In genomic region chr1:64116746-64117455, GRCm38 (mm10) we compare ENCODE assay signal across 10 mouse cellular contexts. TPM values are rescaled to one million over a fixed set of nuclear protein-coding genes. Genes with fewer than 3 reads are reported as not detected.
DNase-seq lines count a peak whose midpoint lies in the region; ATAC-seq and TF ChIP-seq lines count a peak whose summit lies in the region.
"Had no signal": no experiment of that assay in that cellular context is flagged by ENCODE, and none has a peak within 500 bp of the region (broad histone marks: within the 10 kb centered on the region; RNA-seq: fewer than 3 reads in every experiment).

No protein-coding gene starts in this region.

- no peaks in the 10 kb centered on the region for H3K27me3 ChIP-seq in hindbrain, embryonic 11.5 days (ENCODE audit: control insufficient read depth, insufficient read depth, low read length)
- no peaks in the 10 kb centered on the region for H3K27me3 ChIP-seq in neural tube, embryonic 12.5 days (replicated peaks)

- H3K4me1 ChIP-seq in hindbrain, embryonic 11.5 days (replicated peaks; ENCODE audit: control insufficient read depth, insufficient read depth, low read length), result no peaks in the 10 kb centered on the region; the same call in 1 of the 2 replicates
- peaks cover 31% of the 10 kb centered on the region for H3K4me1 ChIP-seq in neural tube, embryonic 12.5 days

- H3K4me3 ChIP-seq in gastrocnemius, adult 2 months, result peak overlapping the region; percentile 99
- H3K4me3 ChIP-seq in hindbrain, embryonic 11.5 days (ENCODE audit: low read depth, low read length), result no peak overlapping the region
- no peak overlapping the region for H3K4me3 ChIP-seq in neural tube, embryonic 12.5 days
- H3K4me3 ChIP-seq: erythroblast, embryonic 14.5 days had no signal

- 77% methylated on average over 6 of the region's 6 CpGs for WGBS in hindbrain, embryonic 11.5 days
- WGBS in neural tube, embryonic 12.5 days, result 65% methylated on average over 6 of the region's 6 CpGs

- intact Hi-C loops in gastrocnemius, adult 2 months (cut with DNase I), result no loop called here
- intact Hi-C loops in left cerebral cortex, postnatal 4 days (cut with DNase I), result loop anchor here (5.0 kb wide), 3 partner anchors 165 to 450 kb away; no protein-coding TSS in a partner anchor

- no peak for DNase-seq in gastrocnemius, adult 2 months
- no peak for DNase-seq in gastrocnemius, postnatal 25 days
- peak; percentile 17 for DNase-seq in lung, postnatal 25 days (ENCODE audit: low spot score)
- DNase-seq in lung, adult 18-20 months, result no peak
- no peak for DNase-seq in hindbrain, embryonic 11.5 days (ENCODE audit: low spot score)
- DNase-seq in layer of hippocampus, adult 11-12 months (ENCODE audit: low spot score), result no peak
- DNase-seq in left cerebral cortex, postnatal 4 days, result no peak
- DNase-seq: thymus, postnatal 25 days had no signal

- H3K9me3 ChIP-seq in hindbrain, embryonic 11.5 days (ENCODE audit: control insufficient read depth, low read length), result no peaks in the 10 kb centered on the region
- H3K9me3 ChIP-seq in neural tube, embryonic 12.5 days, result no peaks in the 10 kb centered on the region

- TF ChIP-seq CTCF in gastrocnemius, adult 2 months (IDR thresholded peaks at IDR 0.05), result no peak

- H3K27ac ChIP-seq in gastrocnemius, adult 2 months, result peak overlapping the region; percentile 100
- H3K27ac ChIP-seq in hindbrain, embryonic 11.5 days (ENCODE audit: low read depth, low read length), result no peak overlapping the region
- H3K27ac ChIP-seq in neural tube, embryonic 12.5 days, result no peak overlapping the region

- peak overlapping the region; percentile 4; the same call in 1 of the 2 replicates for H3K4me2 ChIP-seq in hindbrain, embryonic 11.5 days (replicated peaks; ENCODE audit: low read depth, low read length)
- H3K4me2 ChIP-seq in neural tube, embryonic 12.5 days (replicated peaks), result peak overlapping the region; percentile 72

- H3K9ac ChIP-seq in hindbrain, embryonic 11.5 days (ENCODE audit: low read depth, low read length), result no peak overlapping the region
- peak overlapping the region; percentile 36; the same call in 1 of the 2 replicates for H3K9ac ChIP-seq in neural tube, embryonic 12.5 days

- H3K36me3 ChIP-seq in hindbrain, embryonic 11.5 days (ENCODE audit: control insufficient read depth, insufficient read depth, low read length), result no peaks in the 10 kb centered on the region
- H3K36me3 ChIP-seq in neural tube, embryonic 12.5 days, result no peaks in the 10 kb centered on the region

- ATAC-seq in hindbrain, embryonic 11.5 days (ENCODE audit: low FRiP score), result no peak
- ATAC-seq in neural tube, embryonic 12.5 days (ENCODE audit: low FRiP score, low read depth), result no peak

RNA-seq across cellular contexts. Expression of gene Klf7, which starts 5.2 kb away (rescaled TPM):
- total RNA-seq in gastrocnemius, adult 2 months (2021), result 10 to 100 TPM in 1 of 2 experiments, 1 to 10 TPM in 1; 7.6 to 12.6 TPM
- 1 to 10 TPM; 7.1 to 8.6 TPM for total RNA-seq in gastrocnemius, postnatal 25 days (2021)
- 31.4 and 33.6 TPM in 2 replicates for polyA plus RNA-seq in hindbrain, embryonic 11.5 days (2014; fragmentation: Nextera tagmentation; extraction: Ambion mirVana)
- polyA plus RNA-seq in neural tube, embryonic 12.5 days (2016; fragmentation: Nextera tagmentation; extraction: Ambion mirVana), result 56.7 and 59.4 TPM in 2 replicates
- total RNA-seq in left cerebral cortex, postnatal 4 days (2021), result 100 to 1,000 TPM; 153 to 161 TPM

Comparison
In these comparisons a context has a peak if more than half of its experiments do, and no peak if none do; other contexts are left out.
1. RNA of gene Klf7, which starts 5.2 kb away (total RNA-seq): 153 to 161 TPM in left cerebral cortex, postnatal 4 days; 7.6 to 12.6 TPM in gastrocnemius, adult 2 months and 7.1 to 8.6 TPM in gastrocnemius, postnatal 25 days; every median in the first group is over 10 times any median in the second.